Mouse (Mus musculus) subcutaneous adipose tissue, adult 2 months (tissue): ENCODE measurements around the gene Olfr140. TPM values are rescaled to one million over a fixed set of nuclear protein-coding genes. Genes with fewer than 3 reads are reported as not detected.

Experiments used
- polyA plus RNA-seq: library from polyadenylated mRNA; depleted of rRNA; stranded (reverse); fragments of >200 nt; gene quantifications from 2 replicates; pipeline ENCODE4 v1.2.3, GENCODE M21; 2012; ENCODE audit warnings: low replicate concordance; rRNA removed

The Olfr140 gene
- polyA plus RNA-seq: not detected in 2 replicates

DNA sequence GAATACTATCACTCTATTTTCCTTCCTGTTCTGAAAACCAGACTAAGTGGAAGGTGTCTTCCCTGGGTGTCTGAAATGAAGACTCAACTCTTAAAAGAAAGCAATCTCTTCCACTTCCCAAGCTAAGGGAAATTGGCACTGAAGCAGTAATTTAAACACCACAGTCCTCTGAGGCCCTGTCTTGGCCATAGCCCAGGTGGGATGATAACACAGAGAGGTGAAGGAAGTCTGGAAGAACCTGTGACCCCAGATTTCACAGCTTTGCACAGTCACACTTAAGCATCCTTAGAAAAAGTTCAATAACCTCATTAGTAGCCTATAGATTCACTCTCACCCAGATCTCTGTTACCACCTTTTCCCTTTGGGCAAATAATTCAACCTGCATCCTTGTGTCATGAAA, at the start of gene Olfr140:
TSS of gene Olfr140 (minus strand) at position 101 of the 400 bp plus-strand sequence.

DNA sequence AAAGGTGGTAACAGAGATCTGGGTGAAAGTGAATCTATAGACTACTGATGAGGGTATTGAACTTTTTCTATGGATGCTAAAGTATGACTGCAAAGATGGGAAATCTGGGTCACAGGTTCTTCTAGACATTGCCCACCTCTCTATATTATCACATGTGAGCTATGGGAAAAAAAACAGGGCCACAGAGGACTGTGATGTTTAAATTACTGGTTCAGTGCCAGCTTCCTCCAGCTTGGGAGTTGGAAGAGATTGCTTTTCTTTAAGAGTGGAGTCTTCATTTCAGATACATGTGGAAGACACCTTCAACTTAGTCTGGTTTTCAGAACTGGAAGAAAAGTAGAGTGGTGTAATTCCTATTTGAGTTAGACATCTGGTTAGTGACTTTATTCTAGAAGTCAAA, 28.4 kb downstream of the Olfr140 start, which contains the start of gene Olfr1265:
TSS of gene Olfr1265 (plus strand) at position 301 of the 400 bp plus-strand sequence.

DNA sequence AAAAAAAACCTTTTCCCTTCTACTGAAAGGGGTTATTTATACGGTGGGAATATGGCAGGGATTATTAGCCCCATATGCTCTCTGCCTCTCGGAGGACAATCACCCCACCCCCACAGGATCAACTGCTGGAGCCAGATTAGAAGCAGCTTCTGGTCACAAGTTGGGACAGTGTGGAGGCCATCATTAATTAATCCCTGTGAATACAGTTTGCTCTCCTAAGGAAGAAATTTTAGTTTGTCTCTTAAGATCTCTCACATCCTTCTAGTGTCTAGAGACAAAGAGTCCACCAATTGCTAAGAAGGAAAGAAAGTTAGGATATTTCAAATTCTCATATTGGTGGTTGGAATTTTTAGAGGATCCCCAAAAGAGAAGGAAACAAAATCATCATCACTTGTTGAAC, 37.9 kb downstream of the Olfr140 start, which contains the start of gene Olfr1264:
TSS of gene Olfr1264 (minus strand) at position 101 of the 400 bp plus-strand sequence.

DNA sequence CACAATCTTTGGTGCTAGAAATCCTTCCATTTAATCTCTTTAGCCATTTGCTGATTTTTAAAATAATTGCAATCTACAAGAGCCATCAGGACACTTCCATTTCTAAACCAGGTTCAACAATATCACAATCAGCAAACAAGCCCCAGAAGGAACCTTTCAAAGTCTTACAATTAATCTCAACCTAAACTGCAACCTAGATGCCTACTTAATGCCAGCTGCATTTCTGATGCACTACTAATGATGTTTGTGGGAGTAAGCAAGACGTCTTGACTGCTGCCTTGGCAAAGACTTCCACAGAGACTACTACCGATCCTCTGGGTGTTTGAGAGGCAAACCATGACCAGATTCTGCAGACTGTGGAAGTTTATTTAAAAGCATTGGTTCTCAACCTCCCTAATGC, 51.6 kb downstream of the Olfr140 start, which contains the start of gene Olfr1263:
TSS of gene Olfr1263 (plus strand) at position 301 of the 400 bp plus-strand sequence.

DNA sequence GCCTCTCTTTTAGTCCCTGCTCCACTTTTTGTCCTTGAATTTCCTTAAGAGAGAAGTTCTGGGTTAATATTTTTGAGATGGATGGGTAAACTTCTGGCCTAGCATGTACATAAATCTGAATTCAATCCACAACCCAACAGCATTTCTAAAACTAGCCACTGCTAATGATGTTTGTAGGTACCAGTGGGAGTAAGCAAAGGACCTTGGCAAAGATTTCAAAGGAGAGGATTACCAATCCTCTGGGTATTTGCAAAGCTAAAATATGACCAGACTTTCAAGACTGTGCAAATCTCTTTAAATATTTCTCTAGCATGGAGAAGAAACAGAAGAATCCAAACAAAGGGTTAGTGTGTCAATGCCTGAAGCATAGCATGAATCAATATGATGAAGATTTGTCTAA, 63.5 kb downstream of the Olfr140 start, which contains the start of gene Olfr1262:
TSS of gene Olfr1262 (plus strand) at position 301 of the 400 bp plus-strand sequence.

Other genes with a start within 250 kb of the Olfr140 start
- gene Olfr1256, start 222.0 kb downstream of the Olfr140 start, polyA plus RNA-seq: not detected in 2 replicates
- gene Olfr48, start 215.4 kb downstream of the Olfr140 start, polyA plus RNA-seq: not detected in 2 replicates
- not detected in 2 replicates for gene Olfr1257, start 185.2 kb downstream of the Olfr140 start, polyA plus RNA-seq
- gene Olfr1258, start 136.3 kb downstream of the Olfr140 start, polyA plus RNA-seq: not detected in 2 replicates
- gene Olfr1259, start 114.9 kb downstream of the Olfr140 start, polyA plus RNA-seq: 0.54 TPM in 1 of 2 replicates, not detected in the other
- not detected in 2 replicates for gene Olfr1260, start 89.3 kb downstream of the Olfr140 start, polyA plus RNA-seq
- not detected in 2 replicates for gene Olfr1261, start 72.4 kb downstream of the Olfr140 start, polyA plus RNA-seq
- gene Olfr1262, start 63.4 kb downstream of the Olfr140 start, polyA plus RNA-seq: not detected in 2 replicates
- gene Olfr1263, start 51.5 kb downstream of the Olfr140 start, polyA plus RNA-seq: not detected in 2 replicates
- not detected in 2 replicates for gene Olfr1264, start 38.0 kb downstream of the Olfr140 start, polyA plus RNA-seq
- gene Olfr1265, start 28.3 kb downstream of the Olfr140 start, polyA plus RNA-seq: not detected in 2 replicates
- gene Olfr1269, start 57.8 kb upstream of the Olfr140 start, polyA plus RNA-seq: not detected in 2 replicates
- gene Olfr32, start 78.7 kb upstream of the Olfr140 start, polyA plus RNA-seq: not detected in 2 replicates
- gene Olfr1270, start 89.5 kb upstream of the Olfr140 start, polyA plus RNA-seq: not detected in 2 replicates
- not detected in 2 replicates for gene Olfr1506, start 160.9 kb upstream of the Olfr140 start, polyA plus RNA-seq
- gene Olfr142, start 194.0 kb upstream of the Olfr140 start, polyA plus RNA-seq: not detected in 2 replicates
- gene Olfr1271, start 207.4 kb upstream of the Olfr140 start, polyA plus RNA-seq: not detected in 2 replicates
- not detected in 2 replicates for gene Olfr1272, start 229.2 kb upstream of the Olfr140 start, polyA plus RNA-seq